Mouse (Mus musculus): Measurements from ENCODE around the gene Bcl3.

Gene Bcl3

DNA sequence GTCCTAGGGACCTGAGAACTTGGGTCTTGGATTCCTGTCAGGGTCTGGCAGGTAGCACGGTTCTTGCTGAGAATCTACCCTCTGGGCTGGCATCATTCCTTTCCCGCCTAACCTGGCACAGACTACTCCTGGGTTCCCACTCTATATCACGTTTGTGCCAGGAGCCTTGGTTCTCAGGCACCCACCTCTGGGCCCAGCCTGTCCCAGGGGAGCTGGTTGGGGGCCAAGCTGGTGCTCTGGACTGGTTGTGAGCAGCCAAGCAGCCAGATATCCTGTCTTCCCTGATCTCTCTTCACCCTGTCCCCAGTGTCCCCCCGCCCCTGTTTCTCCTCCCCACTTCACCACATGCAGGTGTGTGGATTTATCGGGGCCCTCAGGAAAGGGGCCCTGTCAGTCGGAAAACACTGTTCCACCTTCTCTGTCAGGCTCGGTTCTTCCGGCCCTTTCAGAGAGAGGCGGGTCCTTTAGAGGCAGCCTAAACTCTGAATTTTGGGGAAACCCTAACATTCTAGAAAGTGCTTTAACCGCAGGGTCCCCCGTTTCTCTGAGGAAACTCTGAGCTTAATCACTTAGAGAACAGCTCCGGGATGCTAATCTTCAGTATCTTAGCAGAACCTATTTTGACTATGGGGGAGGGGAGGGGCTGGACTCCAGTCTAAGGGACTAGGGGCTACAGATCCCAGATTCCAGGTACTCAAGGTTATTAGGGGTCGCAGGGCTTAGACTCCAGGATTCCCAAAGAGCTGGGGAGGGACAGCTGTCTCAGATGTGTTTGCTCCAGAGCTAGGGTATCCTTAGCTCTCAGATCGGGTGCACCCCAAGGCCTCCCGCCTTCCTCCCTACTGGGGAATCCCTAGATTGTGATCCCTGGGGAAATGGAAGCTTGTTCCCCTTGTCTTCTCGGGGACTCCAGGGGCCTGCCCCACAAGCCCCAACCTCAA, 52.9 kb downstream of the Bcl3 start:
- no peak for TF ChIP-seq GATA4 (IDR thresholded peaks at IDR 0.05; ENCODE audit: insufficient replicate concordance, low read length)

DNA sequence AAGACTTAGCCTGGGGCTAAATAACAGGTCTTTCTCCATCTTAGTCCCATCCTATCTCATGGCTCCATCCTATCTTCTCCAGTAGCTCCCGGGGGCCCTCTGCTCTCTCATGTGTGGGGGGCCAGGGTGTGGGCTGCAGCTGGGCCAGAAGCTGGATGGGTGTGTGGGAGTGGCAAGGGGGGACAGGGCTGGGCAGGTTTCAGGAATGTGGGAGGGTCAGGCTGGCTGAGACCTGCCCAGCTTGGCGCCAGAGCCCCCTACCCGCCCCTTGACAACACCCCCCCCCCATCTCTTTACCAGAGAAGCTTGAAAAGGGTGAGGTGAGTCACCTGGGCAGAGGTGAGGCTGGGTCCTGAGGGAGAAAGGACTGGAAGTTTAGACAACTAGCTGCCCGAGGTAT, 53.6 kb downstream of the Bcl3 start:
- no peak for TF ChIP-seq GATA4 (IDR thresholded peaks at IDR 0.05; ENCODE audit: insufficient replicate concordance, low read length)

DNA sequence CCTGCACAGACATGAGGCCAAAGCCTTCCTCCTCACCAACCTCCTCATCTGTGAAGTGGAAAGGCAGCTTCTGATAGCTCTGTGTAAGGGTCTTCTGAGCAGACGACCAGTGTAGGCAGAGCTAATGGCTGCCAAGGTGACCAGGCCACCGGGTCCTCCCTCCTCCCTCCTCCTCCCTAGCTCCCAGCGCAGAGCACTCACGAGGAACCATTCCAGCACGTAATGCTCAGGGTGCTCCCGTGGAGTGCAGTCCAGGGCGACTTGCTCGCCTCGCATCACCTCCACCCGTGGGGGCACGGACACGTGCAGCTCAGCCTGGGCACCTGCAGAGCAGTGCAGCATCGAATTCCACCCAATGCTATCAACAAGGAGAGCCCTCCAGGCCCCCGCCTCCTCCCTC, 54.3 kb downstream of the Bcl3 start:
- no peak for TF ChIP-seq GATA4 (IDR thresholded peaks at IDR 0.05; ENCODE audit: insufficient replicate concordance, low read length)

DNA sequence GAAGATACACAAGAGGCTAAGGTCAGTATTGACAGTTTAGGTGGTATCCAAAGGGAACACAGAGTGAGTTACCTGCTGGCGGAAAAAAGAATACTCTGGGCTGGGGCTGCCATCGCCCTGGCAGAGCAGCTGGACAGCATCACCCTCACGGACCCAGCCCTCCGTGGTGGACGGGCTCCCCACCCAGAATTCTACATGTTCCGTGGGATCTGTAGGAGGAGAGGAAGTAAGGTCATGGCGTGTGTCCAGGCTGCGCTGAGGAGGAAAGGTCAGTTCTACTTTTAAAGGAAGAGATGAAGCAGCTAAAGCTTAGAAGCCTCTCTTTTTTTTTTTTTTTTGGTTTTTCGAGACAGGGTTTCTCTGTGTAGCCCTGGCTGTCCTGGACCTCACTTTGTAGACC, 58.0 kb downstream of the Bcl3 start:
- TF ChIP-seq GATA4 (IDR thresholded peaks at IDR 0.05; ENCODE audit: insufficient replicate concordance, low read length) = no peak

DNA sequence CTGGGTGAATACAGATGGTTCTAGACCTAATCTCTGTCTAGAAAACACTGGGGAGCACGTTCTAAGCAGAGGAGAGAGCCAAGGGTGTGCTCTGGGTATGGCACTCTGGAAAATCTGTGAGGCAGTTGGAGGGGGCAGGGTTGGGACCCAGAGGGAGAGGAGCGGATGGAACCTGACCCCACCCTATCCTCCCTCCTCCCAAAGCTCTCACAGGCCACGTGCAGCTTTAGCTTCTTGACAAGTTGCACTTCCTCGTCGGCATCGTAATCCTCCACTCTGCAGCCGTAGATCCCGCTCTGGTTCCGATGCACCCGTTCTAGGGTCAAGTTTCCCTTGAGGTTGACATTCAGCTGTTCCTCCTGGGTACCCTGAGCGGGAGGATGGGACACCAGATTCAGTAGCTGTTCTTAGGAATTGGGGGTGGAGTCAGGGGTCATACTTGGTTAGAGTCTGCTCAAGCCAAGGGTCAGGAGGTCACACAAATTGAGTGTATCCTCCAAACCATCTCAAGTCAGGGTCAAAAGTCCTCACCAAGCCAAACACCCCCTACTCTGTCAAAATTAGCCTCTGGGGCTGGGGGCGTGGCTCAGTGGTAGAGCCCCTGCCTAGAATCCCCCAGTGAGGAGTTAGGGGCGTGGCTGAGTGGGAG, 58.6 kb downstream of the Bcl3 start:
- TF ChIP-seq GATA4 (IDR thresholded peaks at IDR 0.05; ENCODE audit: insufficient replicate concordance, low read length) = no peak

DNA sequence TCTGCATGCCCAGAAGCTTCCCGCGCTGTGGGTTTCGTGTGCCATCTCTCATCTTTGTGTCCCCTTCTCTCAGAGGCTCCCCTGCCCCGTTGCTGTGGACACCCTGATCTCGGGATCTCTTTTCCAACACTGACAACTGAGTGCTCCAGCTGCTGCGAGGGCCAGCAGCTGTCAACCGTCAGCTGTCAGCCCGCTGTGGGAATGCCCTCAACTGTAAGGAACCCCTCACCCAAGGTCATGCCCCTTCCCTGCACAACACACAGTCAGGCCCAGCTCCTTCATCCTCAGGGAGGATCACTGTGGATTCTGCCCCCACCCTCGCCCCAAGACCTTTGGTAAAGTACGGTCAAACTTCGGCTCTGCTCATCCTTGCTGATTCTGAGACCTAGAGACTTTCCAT, 60.3 kb downstream of the Bcl3 start:
- no peak for TF ChIP-seq GATA4 (IDR thresholded peaks at IDR 0.05; ENCODE audit: insufficient replicate concordance, low read length)

DNA sequence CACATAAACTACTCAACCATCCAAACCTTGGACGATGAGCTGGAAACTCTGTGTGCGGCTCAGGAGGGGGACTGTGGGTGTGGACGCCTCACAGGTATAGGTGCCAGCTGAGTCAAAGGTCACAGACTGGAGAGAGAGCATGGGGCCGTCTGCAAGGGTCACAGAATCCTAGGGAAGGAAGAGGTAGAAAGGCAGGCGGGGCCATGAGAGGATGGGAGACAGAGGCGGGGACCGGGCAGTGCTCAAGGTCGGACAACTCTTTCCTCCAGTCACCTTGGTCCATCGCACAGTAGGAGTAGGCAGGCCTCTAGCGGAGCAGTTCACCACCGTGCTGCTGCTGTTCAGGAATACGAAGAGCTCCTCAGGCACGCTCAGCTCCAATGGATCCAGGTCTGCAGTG, 62.5 kb downstream of the Bcl3 start:
- TF ChIP-seq GATA4 (IDR thresholded peaks at IDR 0.05; ENCODE audit: insufficient replicate concordance, low read length) = no peak

DNA sequence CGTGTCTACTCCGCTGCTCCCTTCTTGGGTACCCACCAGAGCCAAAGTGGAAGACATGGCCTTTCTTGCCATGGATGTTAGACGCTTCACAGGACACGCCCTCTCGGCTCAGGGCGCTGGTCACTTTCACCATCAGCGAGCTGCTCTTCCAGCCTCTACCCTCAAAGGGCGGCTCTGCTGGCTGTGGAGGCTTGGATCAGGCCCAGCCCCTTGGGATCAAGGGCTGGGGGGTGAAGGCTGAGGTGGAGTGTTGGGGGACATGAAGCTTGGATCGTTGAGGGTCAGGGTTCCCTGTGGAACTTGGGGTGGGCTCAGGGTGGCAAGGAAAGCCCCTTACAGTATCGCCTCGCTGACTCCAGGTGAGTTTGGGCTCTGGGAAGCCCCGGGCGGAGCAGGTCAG, 63.9 kb downstream of the Bcl3 start:
- TF ChIP-seq GATA4 (IDR thresholded peaks at IDR 0.05; ENCODE audit: insufficient replicate concordance, low read length) = no peak

All from liver, adult (tissue).